Mouse (Mus musculus): Measurements from ENCODE around the gene Rnf121.

- TF ChIP-seq NELFE (IDR thresholded peaks at IDR 0.05; ENCODE audit: low read depth, low read length) (no peak), E2F4 (IDR thresholded peaks at IDR 0.05; ENCODE audit: insufficient replicate concordance, low read depth, low read length) (no peak), ETS1 (conservative IDR thresholded peaks at IDR 0.05; ENCODE audit: low read depth, low read length) (no peak)
Measured at GRCm38 (mm10) chr7:102109171-102109570, 43.9 kb upstream of the Rnf121 start, which contains the start of gene Art5.
